19 mouse cellular contexts compared by ENCODE assay signal in the genomic region with DNA sequence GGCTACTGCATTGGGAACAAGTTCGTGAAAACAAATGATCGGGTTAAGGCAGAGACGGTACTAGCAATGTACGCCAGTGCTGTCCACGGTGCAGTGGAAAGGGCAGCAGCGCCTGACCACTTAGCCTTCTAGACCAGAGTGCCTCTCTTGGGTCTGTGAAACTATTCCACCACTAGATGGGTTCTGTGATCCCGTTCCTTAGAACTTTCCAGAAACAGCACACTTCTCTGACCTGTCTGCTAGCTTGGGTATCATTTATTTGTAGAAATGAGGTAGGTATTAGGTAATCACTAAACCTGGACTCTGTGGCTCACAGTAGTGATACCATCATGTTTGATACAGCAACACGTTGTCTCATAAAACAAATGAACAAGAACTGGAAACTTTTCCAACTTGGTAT. TPM values are rescaled to one million over a fixed set of nuclear protein-coding genes. Genes with fewer than 3 reads are reported as not detected.
DNase-seq lines count a peak whose midpoint lies in the region; ATAC-seq and TF ChIP-seq lines count a peak whose summit lies in the region.
"Had no signal": no experiment of that assay in that cellular context is flagged by ENCODE, and none has a peak within 500 bp of the region (broad histone marks: within the 10 kb centered on the region; RNA-seq: fewer than 3 reads in every experiment).

No protein-coding gene starts in this region.

- H3K36me3 ChIP-seq in kidney, adult 2 months (ENCODE audit: control insufficient read depth, insufficient read depth, low read length): no peaks in the 10 kb centered on the region
- H3K36me3 ChIP-seq in kidney, embryonic 14.5 days (ENCODE audit: control insufficient read depth, insufficient read depth, low read length): no peaks in the 10 kb centered on the region
- no peaks in the 10 kb centered on the region for H3K36me3 ChIP-seq in kidney, postnatal 0 days (ENCODE audit: insufficient read depth, low read length)
- H3K36me3 ChIP-seq in liver, embryonic 16.5 days (ENCODE audit: control insufficient read depth, insufficient read depth): no peaks in the 10 kb centered on the region
- H3K36me3 ChIP-seq: heart, embryonic 13.5 days; lung, embryonic 15.5 days; neural tube, embryonic 12.5 days had no signal

- no peak for TF ChIP-seq POLR2A in kidney, adult 2 months (IDR thresholded peaks at IDR 0.05; ENCODE audit: low read depth, low read length)

- no peak for ATAC-seq in kidney, embryonic 14.5 days (ENCODE audit: low FRiP score, low TSS enrichment)
- no peak for ATAC-seq in kidney, postnatal 0 days (replicated peaks; ENCODE audit: low FRiP score, low read depth)
- ATAC-seq in liver, embryonic 16.5 days (ENCODE audit: low read depth): no peak

- peaks cover 50% of the 10 kb centered on the region for H3K4me1 ChIP-seq in kidney, adult 2 months (ENCODE audit: control insufficient read depth, insufficient read depth, low read length)
- H3K4me1 ChIP-seq in kidney, embryonic 14.5 days (ENCODE audit: control insufficient read depth, insufficient read depth, low read length): peaks cover 29% of the 10 kb centered on the region
- H3K4me1 ChIP-seq in kidney, postnatal 0 days (replicated peaks; ENCODE audit: insufficient read depth, low read length): peaks cover 21% of the 10 kb centered on the region
- peaks cover 47% of the 10 kb centered on the region for H3K4me1 ChIP-seq in liver, embryonic 16.5 days (ENCODE audit: control insufficient read depth, low read depth, low read length)

- H3K27ac ChIP-seq in kidney, adult 2 months (ENCODE audit: insufficient read depth, low read depth, low read length): peak overlapping the region; percentile 12; the same call in 1 of the 2 replicates
- no peak overlapping the region for H3K27ac ChIP-seq in kidney, embryonic 14.5 days (ENCODE audit: low read depth, low read length)
- peak overlapping the region; percentile 67 for H3K27ac ChIP-seq in kidney, postnatal 0 days
- H3K27ac ChIP-seq in liver, embryonic 16.5 days (ENCODE audit: low read length): peak overlapping the region; percentile 22
- H3K27ac ChIP-seq: embryonic facial prominence, embryonic 15.5 days; heart, embryonic 13.5 days; lung, embryonic 15.5 days; neural tube, embryonic 12.5 days had no signal

- H3K4me3 ChIP-seq in kidney, adult 2 months (ENCODE audit: insufficient read depth, low read depth, low read length): no peak overlapping the region
- no peak overlapping the region for H3K4me3 ChIP-seq in kidney, embryonic 14.5 days (ENCODE audit: low read length)
- H3K4me3 ChIP-seq in kidney, postnatal 0 days (replicated peaks; ENCODE audit: low read depth, low read length): no peak overlapping the region
- H3K4me3 ChIP-seq in liver, embryonic 16.5 days (ENCODE audit: low read depth, low read length): no peak overlapping the region
- H3K4me3 ChIP-seq: embryonic facial prominence, embryonic 15.5 days; heart, embryonic 13.5 days; lung, embryonic 15.5 days; neural tube, embryonic 12.5 days had no signal

- TF ChIP-seq CTCF in kidney, adult 2 months (conservative IDR thresholded peaks at IDR 0.05; ENCODE audit: insufficient read depth, insufficient read length, low read depth, low read length): 0 out of 2 replicates have a peak, but pooled peaks have one; percentile 19
- peak; percentile 26; the same call in 1 of the 2 replicates for TF ChIP-seq CTCF in kidney, postnatal 0 days (IDR thresholded peaks at IDR 0.05; ENCODE audit: low read depth)

- no peak overlapping the region for H3K9ac ChIP-seq in kidney, embryonic 14.5 days (ENCODE audit: low read depth, low read length)
- H3K9ac ChIP-seq in kidney, postnatal 0 days (ENCODE audit: low read depth, low read length): no peak overlapping the region
- H3K9ac ChIP-seq in liver, embryonic 16.5 days (ENCODE audit: low read depth, low read length): no peak overlapping the region
- H3K9ac ChIP-seq: embryonic facial prominence, embryonic 15.5 days; heart, embryonic 13.5 days; lung, embryonic 15.5 days; neural tube, embryonic 12.5 days had no signal

- WGBS in kidney, adult 2 months: 21% methylated on average over 8 of the region's 8 CpGs
- WGBS in kidney, embryonic 14.5 days: 42% methylated on average over 8 of the region's 8 CpGs
- 40% methylated on average over 8 of the region's 8 CpGs for WGBS in kidney, postnatal 0 days
- 61% methylated on average over 8 of the region's 8 CpGs for WGBS in liver, embryonic 16.5 days (ENCODE audit: insufficient replicate concordance)

- H3K4me2 ChIP-seq in kidney, embryonic 14.5 days (replicated peaks; ENCODE audit: low read depth, low read length): no peak overlapping the region; the same call in 1 of the 2 replicates
- peak overlapping the region; percentile 31 for H3K4me2 ChIP-seq in kidney, postnatal 0 days (ENCODE audit: low read length)
- no peak overlapping the region for H3K4me2 ChIP-seq in liver, embryonic 16.5 days (ENCODE audit: low read depth, low read length)
- H3K4me2 ChIP-seq: embryonic facial prominence, embryonic 15.5 days; heart, embryonic 13.5 days; lung, embryonic 15.5 days; midbrain, embryonic 11.5 days; neural tube, embryonic 12.5 days had no signal

- DNase-seq in kidney, adult 2 months: peak; percentile 65
- peak; percentile 73 for DNase-seq in kidney, adult 9 months
- DNase-seq in kidney, postnatal 0 days (ENCODE audit: low spot score): peak; percentile 46
- DNase-seq in cerebellum, postnatal 25 days: no peak
- no peak for DNase-seq in urinary bladder, postnatal 25 days (ENCODE audit: low spot score)
- DNase-seq: adrenal gland, adult 8-10 months; cerebellum, postnatal 14 days; gastrocnemius, postnatal 10 days; heart, adult 18-20 months; layer of hippocampus, adult 9-11 months; right cerebral cortex, adult 18-20 months; thymus, postnatal 14 days had no signal

- no peaks in the 10 kb centered on the region for H3K27me3 ChIP-seq in kidney, adult 2 months (replicated peaks; ENCODE audit: control insufficient read depth, insufficient read depth, low read length)
- no peaks in the 10 kb centered on the region for H3K27me3 ChIP-seq in kidney, embryonic 14.5 days (ENCODE audit: control insufficient read depth, insufficient read depth, low read length)
- H3K27me3 ChIP-seq in kidney, postnatal 0 days (ENCODE audit: insufficient read depth, low read length): no peaks in the 10 kb centered on the region
- no peaks in the 10 kb centered on the region for H3K27me3 ChIP-seq in liver, embryonic 16.5 days (ENCODE audit: control insufficient read depth, insufficient read depth, low read depth, low read length)
- H3K27me3 ChIP-seq: embryonic facial prominence, embryonic 15.5 days; heart, embryonic 13.5 days; lung, embryonic 15.5 days; neural tube, embryonic 12.5 days had no signal

- H3K9me3 ChIP-seq in kidney, embryonic 14.5 days (ENCODE audit: control insufficient read depth, low read length): no peaks in the 10 kb centered on the region
- no peaks in the 10 kb centered on the region for H3K9me3 ChIP-seq in kidney, postnatal 0 days (replicated peaks; ENCODE audit: low read length)
- no peaks in the 10 kb centered on the region for H3K9me3 ChIP-seq in liver, embryonic 16.5 days (replicated peaks; ENCODE audit: control insufficient read depth, low read length)
- H3K9me3 ChIP-seq: embryonic facial prominence, embryonic 15.5 days; heart, embryonic 13.5 days; lung, embryonic 15.5 days; neural tube, embryonic 12.5 days had no signal

RNA-seq across cellular contexts. Expression of a gene that starts 4.4 kb away (rescaled TPM):
- 141 and 153 TPM in 2 replicates for polyA plus RNA-seq in kidney, adult 2 months (2012; rRNA removed)
- polyA plus RNA-seq in kidney, embryonic 14.5 days (2014; fragmentation: Nextera tagmentation; extraction: Ambion mirVana): 58.7 and 99.9 TPM in 2 replicates
- polyA plus RNA-seq in kidney, postnatal 0 days (2015; fragmentation: Nextera tagmentation; extraction: Ambion mirVana): 76.8 and 83.0 TPM in 2 replicates
- 42.9 and 45.3 TPM in 2 replicates for polyA plus RNA-seq in liver, embryonic 16.5 days (2015; fragmentation: Nextera tagmentation; extraction: Ambion mirVana)

RNA-seq across cellular contexts. Expression of a gene that starts 34.7 kb away (rescaled TPM):
- polyA plus RNA-seq in kidney, adult 2 months (2012; rRNA removed): 7.5 and 7.9 TPM in 2 replicates
- polyA plus RNA-seq in kidney, embryonic 14.5 days (2014; fragmentation: Nextera tagmentation; extraction: Ambion mirVana): 7.7 and 10.3 TPM in 2 replicates
- polyA plus RNA-seq in kidney, postnatal 0 days (2015; fragmentation: Nextera tagmentation; extraction: Ambion mirVana): 6.4 and 6.6 TPM in 2 replicates
- polyA plus RNA-seq in liver, embryonic 16.5 days (2015; fragmentation: Nextera tagmentation; extraction: Ambion mirVana): 5.6 and 6.4 TPM in 2 replicates

RNA-seq across cellular contexts. Expression of a gene that starts 58.1 kb away (rescaled TPM):
- polyA plus RNA-seq in kidney, adult 2 months (2012; rRNA removed): 19.2 and 24.8 TPM in 2 replicates
- 51.9 and 57.0 TPM in 2 replicates for polyA plus RNA-seq in kidney, embryonic 14.5 days (2014; fragmentation: Nextera tagmentation; extraction: Ambion mirVana)
- polyA plus RNA-seq in kidney, postnatal 0 days (2015; fragmentation: Nextera tagmentation; extraction: Ambion mirVana): 60.0 and 65.4 TPM in 2 replicates
- polyA plus RNA-seq in liver, embryonic 16.5 days (2015; fragmentation: Nextera tagmentation; extraction: Ambion mirVana): 19.4 and 20.3 TPM in 2 replicates

Comparison
In these comparisons a context has a peak if more than half of its experiments do, and no peak if none do; other contexts are left out.
1. DNase-seq: peak in kidney, adult 2 months (single experiment), kidney, adult 9 months (single experiment) and kidney, postnatal 0 days (single experiment); none in cerebellum, postnatal 25 days (0 of 2) and urinary bladder, postnatal 25 days (single experiment).